Mouse (Mus musculus): ENCODE results near the gene Kctd7. TPM values are rescaled to one million over a fixed set of nuclear protein-coding genes. Genes with fewer than 3 reads are reported as not detected.

Gene Kctd7
- total RNA-seq, 4 experiments from 2014 or later, result 2.1 to 3.6 (median 3.1) TPM

- no peak for DNase-seq (ENCODE audit: low spot score)
Observed at GRCm38 (mm10) chr5:130192356-130192944, 47.8 kb downstream of the Kctd7 start.

DNA sequence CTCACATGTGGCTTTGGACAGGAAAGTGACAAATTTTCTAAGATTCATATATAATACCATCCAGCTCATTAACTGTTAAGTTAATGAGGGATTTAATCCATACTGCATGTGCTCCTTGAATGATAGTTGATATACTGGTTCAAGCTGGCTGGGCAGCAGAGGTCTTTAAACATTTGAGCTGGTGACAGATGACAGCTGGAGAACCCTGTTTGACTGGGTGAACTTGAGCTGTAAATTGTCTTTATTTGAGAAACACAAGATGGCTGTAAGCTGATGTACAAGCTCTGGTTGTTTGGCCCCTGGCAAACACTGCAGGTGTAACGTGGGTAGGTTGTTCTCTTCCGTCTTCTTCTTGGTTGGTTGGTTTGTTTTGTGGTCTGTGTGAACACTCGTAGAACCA is 49.1 kb downstream of the Kctd7 start:
- no peak for DNase-seq (ENCODE audit: low spot score)

DNA sequence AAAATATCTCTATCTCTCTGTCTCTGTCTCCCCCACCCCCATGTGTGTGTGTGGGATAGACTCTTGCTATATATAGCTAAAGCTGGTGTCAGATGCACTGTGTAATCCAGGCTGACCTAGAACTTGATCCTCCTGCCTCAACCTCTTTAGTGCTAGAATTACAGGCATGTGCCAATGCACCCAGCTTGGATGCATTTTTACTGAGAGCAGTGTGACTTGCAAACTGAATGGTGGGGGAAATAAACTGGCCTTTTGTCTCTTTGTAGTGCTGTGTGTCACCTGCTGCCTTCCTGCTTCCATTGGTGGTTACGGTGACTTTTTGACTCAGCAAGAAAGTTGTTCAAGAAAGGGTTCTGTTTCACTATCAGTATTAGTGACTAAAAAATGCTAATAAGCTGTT is 51.6 kb downstream of the Kctd7 start:
- no peak for DNase-seq (ENCODE audit: low spot score)

GRCm38 (mm10) chr5:130197454-130197853 is 52.8 kb downstream of the Kctd7 start:
- DNase-seq (ENCODE audit: low spot score), result no peak

DNA sequence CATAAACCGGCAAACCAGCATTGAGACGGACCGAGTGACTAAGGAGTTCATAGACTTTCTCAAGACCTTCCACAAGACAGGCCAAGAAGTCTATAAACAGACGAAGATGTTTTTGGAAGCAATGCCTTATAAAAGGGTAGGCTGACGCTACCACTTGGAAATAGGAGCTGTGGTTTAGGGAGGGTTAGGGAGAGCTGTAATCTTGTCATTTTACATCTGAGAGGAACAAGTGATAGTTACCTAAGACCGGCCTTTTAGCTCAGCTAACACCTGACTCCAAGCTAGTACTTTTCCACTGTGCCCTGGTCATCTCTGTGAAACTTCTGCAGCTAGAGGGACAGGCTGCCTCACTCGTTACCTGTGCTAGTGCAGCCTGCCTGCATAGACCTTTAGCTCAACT is 53.3 kb downstream of the Kctd7 start:
- no peak for DNase-seq (ENCODE audit: low spot score)

- no peak for DNase-seq (ENCODE audit: low spot score)
Observed at GRCm38 (mm10) chr5:130200233-130201029, 55.8 kb downstream of the Kctd7 start.

DNA sequence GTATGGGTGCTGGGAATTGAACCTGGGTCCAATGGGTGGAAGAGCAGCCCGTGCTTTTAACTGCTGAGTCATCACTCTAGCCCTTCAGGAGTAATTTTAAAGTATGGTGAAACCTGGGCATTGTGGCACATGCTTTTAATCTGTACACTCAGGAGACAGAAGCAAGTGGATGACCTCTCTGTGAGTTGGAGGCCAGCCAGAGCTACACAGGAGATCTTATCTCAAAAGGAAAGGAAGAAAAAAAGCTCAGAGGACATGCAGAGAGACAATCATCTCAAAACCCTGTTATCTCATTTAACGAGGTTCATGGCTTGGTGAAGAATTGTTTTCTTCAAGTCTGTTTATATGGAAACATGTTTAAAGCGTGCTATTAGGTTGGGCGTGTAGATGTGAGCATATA is 59.3 kb downstream of the Kctd7 start:
- DNase-seq (ENCODE audit: low spot score), result no peak

- no peak for DNase-seq (ENCODE audit: low spot score)
Observed at GRCm38 (mm10) chr5:130204560-130204959, 59.9 kb downstream of the Kctd7 start.

Other genes with a start within 250 kb of the Kctd7 start
- gene Zbed5, start 249.1 kb upstream of the Kctd7 start, total RNA-seq (2022), result under 1 TPM; 0.19 to 0.47 (median 0.39) TPM
- gene Phkg1, start 246.3 kb upstream of the Kctd7 start, total RNA-seq (2022), result 10 to 100 TPM; 14.9 to 25.5 (median 21.2) TPM
- 1 to 10 TPM in 2 of 4 experiments, under 1 TPM in 2; 0.47 to 1.7 (median 1.0) TPM for gene Nupr1l, start 236.3 kb upstream of the Kctd7 start, total RNA-seq (2022)
- gene Vkorc1l1, start 202.9 kb upstream of the Kctd7 start, total RNA-seq (2022), result 10 to 100 TPM; 14.7 to 18.3 (median 17.0) TPM
- gene Gusb, start 141.8 kb upstream of the Kctd7 start, total RNA-seq (2022), result 10 to 100 TPM; 11.7 to 14.2 (median 12.8) TPM
- 1 to 10 TPM; 3.0 to 7.1 (median 6.3) TPM for gene Asl, start 115.6 kb upstream of the Kctd7 start, total RNA-seq (2022)
- 10 to 100 TPM; 11.5 to 16.1 (median 14.5) TPM for gene Crcp, start 115.6 kb upstream of the Kctd7 start, total RNA-seq (2022)
- 10 to 100 TPM in 1 of 4 experiments, 1 to 10 TPM in 3; 8.2 to 10.6 (median 9.3) TPM for gene Tpst1, start 71.5 kb upstream of the Kctd7 start, total RNA-seq (2022)
- 10 to 100 TPM; 20.6 to 24.3 (median 22.0) TPM for gene Rabgef1, start 26.9 kb downstream of the Kctd7 start, total RNA-seq (2022)
- 10 to 100 TPM; 38.1 to 48.4 (median 46.1) TPM for gene Tmem248, start 72.2 kb downstream of the Kctd7 start, total RNA-seq (2022)
- 10 to 100 TPM; 50.7 to 62.6 (median 55.7) TPM for gene Sbds, start 110.7 kb downstream of the Kctd7 start, total RNA-seq (2022)
- gene Tyw1, start 110.8 kb downstream of the Kctd7 start, total RNA-seq (2022), result 1 to 10 TPM; 6.9 to 8.4 (median 7.8) TPM
- under 1 TPM in 1 of 4 experiments, not detected in 3; 0.03 TPM for gene Caln1, start 224.6 kb downstream of the Kctd7 start, total RNA-seq (2022)
- not detected for gene A330070K13Rik, start 239.8 kb downstream of the Kctd7 start, total RNA-seq (2022)